Mouse (Mus musculus) myocyte (in vitro differentiated cells): ENCODE results near the gene Foxn1.

Experiments used
- MYOD1 ChIP-seq, 3 experiments: IDR thresholded peaks; one replicate each; pipeline ENCODE4 v1.6.1; 2011; ENCODE audit warnings: control low read depth in 2 of 3, low read depth in 2 of 3, mild to moderate bottlenecking in 2 of 3, moderate library complexity in 1 of 3; ENCODE audit not compliant: insufficient read length in 2 of 3, control insufficient read depth in 1 of 3
- POLR2A ChIP-seq: IDR thresholded peaks from one replicate; pipeline ENCODE4 v1.6.1; 2011; ENCODE audit warnings: low read depth, mild to moderate bottlenecking, control low read depth, moderate library complexity; ENCODE audit not compliant: insufficient read length
- POLR2AphosphoS2 ChIP-seq: IDR thresholded peaks from one replicate; pipeline ENCODE4 v1.6.1; 2011; ENCODE audit warnings: low read depth, control low read depth; ENCODE audit not compliant: insufficient read length
- USF1 ChIP-seq: IDR thresholded peaks from one replicate; pipeline ENCODE4 v1.6.1; 2011; ENCODE audit warnings: low read depth, mild to moderate bottlenecking, control low read depth, moderate library complexity

GRCm38 (mm10) chr11:78382286-78382685 lies 4.1 kb downstream of the Foxn1 start:
- TF ChIP-seq USF1 (no peak), MYOD1 (IDR thresholded peaks at IDR 0.05; ENCODE audit: control insufficient read depth in 1 of 3, insufficient read length in 2 of 3, low read depth in 2 of 3) (no peak), POLR2AphosphoS2 (no peak), POLR2A (no peak)
